Mouse (Mus musculus) embryonic fibroblast, embryonic 13.5 days (primary cell): ENCODE results near the gene Tbcd.

Source experiments
- CTCF ChIP-seq: IDR thresholded peaks from 2 replicates; pipeline ENCODE4 v1.5.1; 2011; ENCODE audit warnings: mild to moderate bottlenecking, control low read depth, low read length, moderate library complexity, borderline replicate concordance; ENCODE audit not compliant: insufficient read depth
- POLR2A ChIP-seq: IDR thresholded peaks from 2 replicates; pipeline ENCODE4 v1.6.1; 2011; ENCODE audit warnings: low read depth, mild to moderate bottlenecking, control low read depth, low read length, moderate library complexity

GRCm38 (mm10) chr11:121652547-121653305, 201.0 kb downstream of the Tbcd start:
- TF ChIP-seq POLR2A = no peak
- 0 out of 2 replicates have a peak, but pooled peaks have one; percentile 15 for TF ChIP-seq CTCF
